Mouse (Mus musculus) megakaryocyte, embryonic 14.5 days (primary cell): Measurements from ENCODE around the gene Map3k13.

Experiments used
- FLI1 ChIP-seq: IDR thresholded peaks from 2 replicates; pipeline ENCODE4 v1.6.1; 2012; ENCODE audit warnings: low read length, inconsistent platforms, mixed read lengths
- GATA1 ChIP-seq: IDR thresholded peaks from 3 replicates; pipeline ENCODE4 v1.6.1; 2012; ENCODE audit warnings: mixed read lengths, low read length, inconsistent platforms, borderline replicate concordance

GRCm38 (mm10) chr16:21795071-21795470 is 925 bp downstream of the Map3k13 start:
- TF ChIP-seq FLI1 = no peak
- TF ChIP-seq GATA1 = no peak
